Mouse (Mus musculus) megakaryocyte-erythroid progenitor cell, adult 5 weeks (primary cell): ENCODE data around the gene Gpr6. TPM values are rescaled to one million over a fixed set of nuclear protein-coding genes. Genes with fewer than 3 reads are reported as not detected.

Experiments used
- polyA plus RNA-seq: library from polyadenylated mRNA; stranded (reverse); fragments of >175 nt; gene quantifications from 2 replicates; pipeline ENCODE4 v1.2.3, GENCODE M21; 2012

Gpr6 gene
- not detected in 2 replicates for polyA plus RNA-seq

DNA sequence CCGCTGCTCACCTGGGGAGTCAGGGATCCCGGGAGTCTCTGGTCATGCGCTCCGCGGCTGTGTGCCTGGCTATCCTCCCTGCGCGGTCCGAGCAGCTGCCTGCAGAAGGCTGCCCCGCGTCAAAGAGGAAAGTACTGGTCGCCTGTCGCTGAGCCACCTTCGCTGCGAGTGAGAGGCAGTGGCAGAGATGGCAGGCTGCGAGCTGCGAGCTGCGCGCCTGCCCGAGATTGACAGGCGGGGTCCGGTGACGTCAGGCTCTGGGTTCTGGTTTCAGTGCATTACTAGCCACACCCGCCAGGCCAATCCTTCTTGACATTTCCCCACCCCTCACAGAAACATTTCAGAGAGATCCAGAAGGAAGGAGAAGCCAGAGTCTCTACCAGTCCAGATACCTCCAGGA, at the start of gene Gpr6:
Gene Gpr6, minus strand, starts transcription at position 170 of the 400 bp plus-strand sequence.

Other genes with a start within 250 kb of the Gpr6 start
- gene Cdc40, start 189.0 kb downstream of the Gpr6 start, polyA plus RNA-seq = 8.5 and 10.7 TPM in 2 replicates
- 0.13 and 0.30 TPM in 2 replicates for gene Wasf1, start 188.8 kb downstream of the Gpr6 start, polyA plus RNA-seq
- gene Fig4, start 231.0 kb upstream of the Gpr6 start, polyA plus RNA-seq = 3.3 and 3.4 TPM in 2 replicates
- 0.01 TPM in 1 of 2 replicates, not detected in the other for gene Ak9, start 231.7 kb upstream of the Gpr6 start, polyA plus RNA-seq